ENCODE assay signal across 8 mouse cellular contexts in genomic region chr1:86492095-86493070, GRCm38 (mm10). TPM values are rescaled to one million over a fixed set of nuclear protein-coding genes. Genes with fewer than 3 reads are reported as not detected.
A peak's percentile ranks its signal among the peaks of the same experiment; 100 is the strongest.
DNase-seq lines count a peak whose midpoint lies in the region; ATAC-seq and TF ChIP-seq lines count a peak whose summit lies in the region.

No protein-coding gene starts in this region.

- TF ChIP-seq CTCF in lung, adult 2 months (IDR thresholded peaks at IDR 0.05; ENCODE audit: insufficient read depth, low read length) = no peak
- TF ChIP-seq CTCF in olfactory bulb, adult 2 months (IDR thresholded peaks at IDR 0.05; ENCODE audit: insufficient read depth, low read depth, low read length) = no peak

- peaks cover 31% of the 10 kb centered on the region for H3K4me1 ChIP-seq in embryonic facial prominence, embryonic 13.5 days
- H3K4me1 ChIP-seq in intestine, embryonic 14.5 days (replicated peaks; ENCODE audit: control insufficient read depth, insufficient read depth, low read length) = peaks cover 37% of the 10 kb centered on the region
- peaks cover 18% of the 10 kb centered on the region for H3K4me1 ChIP-seq in lung, adult 2 months (ENCODE audit: control insufficient read depth, insufficient read depth, low read length)
- peaks cover 11% of the 10 kb centered on the region for H3K4me1 ChIP-seq in olfactory bulb, adult 2 months (ENCODE audit: control insufficient read depth, insufficient read depth, low read length)

- no peak overlapping the region for H3K4me3 ChIP-seq in embryonic facial prominence, embryonic 13.5 days
- H3K4me3 ChIP-seq in intestine, embryonic 14.5 days (ENCODE audit: low read depth, low read length) = no peak overlapping the region
- H3K4me3 ChIP-seq in lung, adult 2 months (replicated peaks; ENCODE audit: extremely low read depth, low read depth, low read length) = no peak overlapping the region
- H3K4me3 ChIP-seq in olfactory bulb, adult 2 months (ENCODE audit: insufficient read depth, low read depth, low read length) = no peak overlapping the region

- no peak overlapping the region for H3K4me2 ChIP-seq in embryonic facial prominence, embryonic 13.5 days
- no peak overlapping the region for H3K4me2 ChIP-seq in intestine, embryonic 14.5 days (ENCODE audit: low read length)

- peak; percentile 56 for DNase-seq in kidney, adult 11 months
- DNase-seq in kidney, adult 9 months = no peak
- DNase-seq in intestine, embryonic 14.5 days (ENCODE audit: low spot score) = no peak
- DNase-seq in lung, adult 2 months = peak; percentile 54
- no peak for DNase-seq in cerebellum, postnatal 4 days (ENCODE audit: low spot score in 2 of 2)
- DNase-seq in layer of hippocampus, postnatal 10 days (ENCODE audit: low spot score in 2 of 2) = no peak

- 69% methylated on average over 9 of the region's 9 CpGs for WGBS in embryonic facial prominence, embryonic 13.5 days
- WGBS in intestine, embryonic 14.5 days = 55% methylated on average over 9 of the region's 9 CpGs
- WGBS in lung, adult 2 months = 46% methylated on average over 9 of the region's 9 CpGs
- 76% methylated on average over 9 of the region's 9 CpGs for WGBS in olfactory bulb, adult 2 months

- no peak overlapping the region; the same call in 1 of the 2 replicates for H3K9ac ChIP-seq in embryonic facial prominence, embryonic 13.5 days
- H3K9ac ChIP-seq in intestine, embryonic 14.5 days (ENCODE audit: low read length) = peak overlapping the region; percentile 22; the same call in 1 of the 2 replicates

- peak overlapping the region; percentile 74 for H3K27ac ChIP-seq in embryonic facial prominence, embryonic 13.5 days
- H3K27ac ChIP-seq in intestine, embryonic 14.5 days (ENCODE audit: low read depth) = peak overlapping the region; percentile 83
- 0 out of 2 replicates have a peak overlapping the region, but pooled peaks have one; percentile 18 for H3K27ac ChIP-seq in olfactory bulb, adult 2 months (ENCODE audit: insufficient read depth, low read depth, low read length)

- H3K27me3 ChIP-seq in embryonic facial prominence, embryonic 13.5 days = no peaks in the 10 kb centered on the region
- no peaks in the 10 kb centered on the region for H3K27me3 ChIP-seq in intestine, embryonic 14.5 days (replicated peaks; ENCODE audit: control insufficient read depth, insufficient read depth, low read length)

- no peak; the same call in 1 of the 2 replicates for TF ChIP-seq POLR2A in lung, adult 2 months (IDR thresholded peaks at IDR 0.05; ENCODE audit: borderline replicate concordance, extremely low read depth, low read depth, low read length)
- TF ChIP-seq POLR2A in olfactory bulb, adult 2 months (IDR thresholded peaks at IDR 0.05; ENCODE audit: insufficient read depth, low read depth, low read length) = no peak

- no peak for ATAC-seq in embryonic facial prominence, embryonic 13.5 days (ENCODE audit: insufficient number of reproducible peaks, insufficient read depth, low FRiP score, low TSS enrichment, low read depth)
- no peak for ATAC-seq in intestine, embryonic 14.5 days (replicated peaks; ENCODE audit: low FRiP score, low TSS enrichment, low read depth)

- H3K36me3 ChIP-seq in embryonic facial prominence, embryonic 13.5 days = no peaks in the 10 kb centered on the region
- no peaks in the 10 kb centered on the region for H3K36me3 ChIP-seq in intestine, embryonic 14.5 days (ENCODE audit: control insufficient read depth, insufficient read depth, low read length)

- no peaks in the 10 kb centered on the region for H3K9me3 ChIP-seq in embryonic facial prominence, embryonic 13.5 days
- no peaks in the 10 kb centered on the region for H3K9me3 ChIP-seq in intestine, embryonic 14.5 days (ENCODE audit: control insufficient read depth, low read length)

RNA-seq across cellular contexts. Expression of gene Ptma, which starts 34.1 kb away (rescaled TPM):
- 3,278 and 3,456 TPM in 2 replicates for polyA plus RNA-seq in embryonic facial prominence, embryonic 13.5 days (2015; fragmentation: Nextera tagmentation; extraction: Ambion mirVana)
- polyA plus RNA-seq in intestine, embryonic 14.5 days (2014; fragmentation: Nextera tagmentation; extraction: Ambion mirVana) = 2,795 and 2,826 TPM in 2 replicates
- 751 and 980 TPM in 2 replicates for polyA plus RNA-seq in lung, adult 2 months (2012; rRNA removed)
- polyA plus RNA-seq in olfactory bulb, adult 2 months (2012; ENCODE audit: insufficient read depth, insufficient read length, low replicate concordance, missing spikeins) = 1,950 and 2,456 TPM in 2 replicates
- 100 to 1,000 TPM; 617 to 662 TPM for total RNA-seq in layer of hippocampus, postnatal 10 days (2021)

Comparison
In these comparisons a context has a peak if more than half of its experiments do, and no peak if none do; other contexts are left out.
1. DNase-seq: peak in kidney, adult 11 months (single experiment) and lung, adult 2 months (single experiment); none in kidney, adult 9 months (single experiment), intestine, embryonic 14.5 days (single experiment), cerebellum, postnatal 4 days (0 of 2) and layer of hippocampus, postnatal 10 days (0 of 2).
2. H3K27ac ChIP-seq: peak in every context shown above with its lines; median percentile 83 in intestine, embryonic 14.5 days; 74 in embryonic facial prominence, embryonic 13.5 days; 18 in olfactory bulb, adult 2 months.